Mouse (Mus musculus): Measurements from ENCODE around the gene Rpl39.

GRCm38 (mm10) chrX:37068766-37069165 lies 16.4 kb downstream of the Rpl39 start:
- TF ChIP-seq CTCF (conservative IDR thresholded peaks at IDR 0.05; ENCODE audit: low read length) = no peak
- no peak for TF ChIP-seq POU5F1 (IDR thresholded peaks at IDR 0.05; ENCODE audit: borderline replicate concordance, low read length)
- no peak for TF ChIP-seq NANOG (IDR thresholded peaks at IDR 0.05; ENCODE audit: borderline replicate concordance, low read length)
